ENCODE assay signal across 26 mouse cellular contexts in the genomic region with DNA sequence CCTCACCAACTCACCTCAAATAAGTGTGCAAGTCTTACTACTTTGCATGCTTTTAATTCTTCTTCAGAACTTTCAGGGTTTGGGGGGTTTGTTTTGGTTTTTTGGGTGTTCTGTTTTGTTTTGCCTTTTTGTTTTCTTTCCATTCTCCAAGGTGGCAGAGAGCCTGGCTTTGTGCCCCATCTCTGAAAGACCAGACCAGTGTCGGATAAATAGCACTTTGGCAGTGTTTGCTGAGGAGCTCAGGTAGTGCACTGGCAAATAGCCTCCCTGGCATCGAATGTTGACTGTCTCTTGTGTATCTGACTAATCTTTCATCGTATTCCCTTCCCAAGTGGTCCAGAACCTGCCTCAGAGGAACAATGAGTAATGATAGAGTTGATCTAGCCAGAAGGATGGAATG.
"Had no signal": no experiment of that assay in that cellular context is flagged by ENCODE, and none has a peak within 500 bp of the region (broad histone marks: within the 10 kb centered on the region; RNA-seq: fewer than 3 reads in every experiment).

No protein-coding gene starts in this region.

- H3K4me3 ChIP-seq: gastrocnemius, adult 2 months; heart, adult 2 months; hindbrain, embryonic 10.5 days; hindbrain, embryonic 12.5 days; intestine, embryonic 15.5 days; layer of hippocampus, adult 2 months; limb, embryonic 10.5 days; limb, embryonic 12.5 days; liver, embryonic 13.5 days; liver, embryonic 15.5 days had no signal

- H3K9me3 ChIP-seq: hindbrain, embryonic 10.5 days; hindbrain, embryonic 12.5 days; intestine, embryonic 15.5 days; limb, embryonic 10.5 days; limb, embryonic 12.5 days; liver, embryonic 13.5 days; liver, embryonic 15.5 days had no signal

- DNase-seq: gastrocnemius, adult 2 months; gastrocnemius, postnatal 10 days; gastrocnemius, postnatal 25 days; heart, adult 2 months; heart, postnatal 10 days; heart, postnatal 4 days; kidney, adult 18-20 months; kidney, adult 8-10 months; kidney, postnatal 10 days; kidney, postnatal 25 days; kidney, postnatal 4 days; liver; liver, embryonic 13.5 days had no signal

- ATAC-seq: hindbrain, embryonic 16.5 days; inflammation-experienced regulatory T-cells, adult 6 months; intestine, embryonic 15.5 days; intestine, postnatal 0 days had no signal

- H3K27me3 ChIP-seq: hindbrain, embryonic 12.5 days; intestine, embryonic 15.5 days; limb, embryonic 12.5 days; liver, embryonic 13.5 days; liver, embryonic 15.5 days had no signal

- H3K4me2 ChIP-seq: heart, embryonic 11.5 days; hindbrain, embryonic 12.5 days; hindbrain, embryonic 14.5 days; intestine, embryonic 15.5 days; limb, embryonic 12.5 days; liver, embryonic 11.5 days; liver, embryonic 13.5 days; liver, embryonic 15.5 days had no signal

- H3K27ac ChIP-seq: gastrocnemius, adult 2 months; heart, adult 2 months; hindbrain, embryonic 10.5 days; hindbrain, embryonic 12.5 days; hindbrain, embryonic 14.5 days; intestine, embryonic 15.5 days; layer of hippocampus, adult 2 months; limb, embryonic 10.5 days; limb, embryonic 12.5 days; liver, embryonic 13.5 days; liver, embryonic 15.5 days had no signal

- H3K9ac ChIP-seq: hindbrain, embryonic 12.5 days; hindbrain, embryonic 14.5 days; intestine, embryonic 15.5 days; limb, embryonic 12.5 days; liver, embryonic 13.5 days; liver, embryonic 15.5 days had no signal

- H3K36me3 ChIP-seq: hindbrain, embryonic 10.5 days; hindbrain, embryonic 12.5 days; intestine, embryonic 15.5 days; limb, embryonic 10.5 days; limb, embryonic 12.5 days; liver, embryonic 13.5 days; liver, embryonic 15.5 days had no signal
